Mouse (Mus musculus) forebrain, embryonic 15.5 days (tissue): ENCODE measurements at regions not wholly inside any gene's neighbourhood (a gene's known extent, or its start where the extent isn't known, plus 50 kb on each side); places are given as distances from the start of the nearest gene placed in this dataset.
"Not testable (repeated sequence)": the region's sequence is repeated elsewhere in the genome, so short reads cannot be mapped to it uniquely, and the experiment has no call there.

Source experiments
- ATAC-seq: fragments of 200-750 bp; cut with Nextera tagmentation; replicated peaks from 2 replicates; pipeline ENCODE4 v1.8.0; 2017; ENCODE audit warnings: mild to moderate bottlenecking, moderate TSS enrichment, moderate library complexity
- H3K27ac ChIP-seq: fragments of 300-500 bp; sonication (generic); replicated peaks from 2 replicates; pipeline ENCODE4 v1.5.1; 2015; ENCODE audit warnings: mild to moderate bottlenecking, inconsistent platforms
- H3K27me3 ChIP-seq: fragments of 300-500 bp; sonication (generic); 2 replicates; pipeline ENCODE4 v1.6.1; 2015; ENCODE audit warnings: inconsistent platforms
- H3K36me3 ChIP-seq: fragments of 300-500 bp; sonication (generic); 2 replicates; pipeline ENCODE4 v1.6.1; 2015; ENCODE audit warnings: mild to moderate bottlenecking, inconsistent platforms
- H3K4me1 ChIP-seq: fragments of 300-500 bp; sonication (generic); 2 replicates; pipeline ENCODE4 v1.6.1; 2015; ENCODE audit warnings: inconsistent platforms
- H3K4me2 ChIP-seq: fragments of 300-500 bp; sonication (generic); replicated peaks from 2 replicates; pipeline ENCODE4 v1.6.1; 2015; ENCODE audit warnings: mild to moderate bottlenecking, inconsistent platforms
- H3K4me3 ChIP-seq: fragments of 300-500 bp; sonication (generic); 2 replicates; pipeline ENCODE4 v1.5.1; 2015; ENCODE audit warnings: mild to moderate bottlenecking, inconsistent platforms
- H3K9ac ChIP-seq: fragments of 300-500 bp; sonication (generic); replicated peaks from 2 replicates; pipeline ENCODE4 v1.6.1; 2015; ENCODE audit warnings: mild to moderate bottlenecking, inconsistent platforms
- H3K9me3 ChIP-seq: fragments of 300-500 bp; sonication (generic); 2 replicates; pipeline ENCODE4 v1.6.1; 2016; ENCODE audit warnings: inconsistent platforms
- WGBS: fragments of 180-500 bp; shearing (Covaris S2); methylation state at CpG from one replicate; pipeline ENCODE4 v1.1.7; 2015; ENCODE audit warnings: mixed read lengths; 5-methylcytosine and 5-hydroxymethylcytosine counted together

DNA sequence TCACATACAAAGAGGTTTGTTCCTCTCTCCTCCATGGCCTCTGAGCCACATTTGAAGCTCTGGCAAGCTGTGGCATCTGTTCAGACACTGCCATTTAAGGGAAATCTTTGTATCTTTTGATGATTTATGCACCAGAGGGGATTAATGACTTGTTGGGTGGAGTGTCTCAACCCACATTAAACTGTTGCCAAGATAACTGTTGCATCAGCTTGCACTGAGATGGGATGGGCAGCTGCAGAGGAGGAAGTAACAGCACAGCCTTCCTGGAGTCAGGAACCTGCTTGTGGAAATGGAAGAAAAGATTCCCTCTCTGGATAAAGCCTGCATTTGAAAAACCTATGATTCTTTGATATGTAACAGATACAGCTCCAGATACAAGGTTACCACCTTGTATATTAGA is 119.1 kb downstream of the Olfr721-ps1 start:
- H3K4me2 ChIP-seq = no peak overlapping the region
- H3K27me3 ChIP-seq = no peaks in the 10 kb centered on the region
- H3K27ac ChIP-seq = no peak overlapping the region
- H3K4me3 ChIP-seq = no peak overlapping the region
- H3K9ac ChIP-seq = no peak overlapping the region
- H3K4me1 ChIP-seq = no peaks in the 10 kb centered on the region
- H3K9me3 ChIP-seq = no peaks in the 10 kb centered on the region
- no peaks in the 10 kb centered on the region for H3K36me3 ChIP-seq
- ATAC-seq = no peak

DNA sequence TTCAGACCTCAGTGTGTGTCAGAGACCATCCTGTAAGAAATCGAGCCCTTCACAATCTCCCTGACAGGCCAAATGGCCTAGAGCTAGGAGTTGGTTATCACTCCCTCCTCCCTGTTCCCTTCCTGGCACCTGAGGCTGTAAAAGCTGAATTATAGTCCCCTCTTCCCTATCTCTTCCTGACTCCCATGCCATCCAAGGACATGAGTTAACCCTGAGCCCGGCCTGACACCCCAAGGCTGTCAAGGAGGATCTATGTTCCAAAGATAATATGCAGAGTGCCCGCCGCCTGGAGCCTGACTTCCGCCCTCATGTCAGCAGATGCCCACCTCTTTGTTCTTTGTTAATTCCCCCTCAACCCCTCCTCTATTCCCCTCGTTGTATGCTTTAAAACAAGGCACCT is 120.2 kb downstream of the Olfr721-ps1 start:
- WGBS = 76% methylated on average over 6 of the region's 6 CpGs
- H3K27ac ChIP-seq, ATAC-seq, H3K4me3 ChIP-seq, H3K9ac ChIP-seq, H3K27me3 ChIP-seq, H3K9me3 ChIP-seq, H3K36me3 ChIP-seq, H3K4me2 ChIP-seq, H3K4me1 ChIP-seq: not testable (repeated sequence)

DNA sequence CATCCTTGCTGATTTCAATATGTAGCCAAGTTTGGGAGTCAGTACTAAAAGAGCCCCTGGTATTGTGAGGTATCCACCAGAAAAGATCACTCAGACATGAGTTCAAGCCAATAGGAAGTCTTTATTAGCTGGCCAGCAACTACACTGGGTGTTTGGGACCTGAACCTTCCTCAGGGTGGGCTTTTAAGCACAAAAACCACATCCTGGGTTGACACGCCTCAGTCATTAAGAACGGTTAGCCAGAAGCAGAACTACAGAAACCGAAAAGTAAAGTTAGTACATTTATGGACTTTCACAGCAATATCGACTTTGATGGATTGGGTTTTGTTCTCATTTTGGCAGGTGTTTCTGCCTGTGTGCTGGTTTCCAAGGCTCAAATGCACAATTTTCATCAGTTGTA is 124.1 kb downstream of the Olfr721-ps1 start:
- WGBS = 97% methylated on average over 4 of the region's 4 CpGs
- Histone ChIP-seq H3K9me3 (no peaks in the 10 kb centered on the region), H3K27me3 (no peaks in the 10 kb centered on the region), H3K4me3 (no peak overlapping the region), H3K4me2 (no peak overlapping the region), H3K27ac (no peak overlapping the region), H3K4me1 (no peaks in the 10 kb centered on the region), H3K9ac (no peak overlapping the region), H3K36me3 (no peaks in the 10 kb centered on the region)
- ATAC-seq = no peak

DNA sequence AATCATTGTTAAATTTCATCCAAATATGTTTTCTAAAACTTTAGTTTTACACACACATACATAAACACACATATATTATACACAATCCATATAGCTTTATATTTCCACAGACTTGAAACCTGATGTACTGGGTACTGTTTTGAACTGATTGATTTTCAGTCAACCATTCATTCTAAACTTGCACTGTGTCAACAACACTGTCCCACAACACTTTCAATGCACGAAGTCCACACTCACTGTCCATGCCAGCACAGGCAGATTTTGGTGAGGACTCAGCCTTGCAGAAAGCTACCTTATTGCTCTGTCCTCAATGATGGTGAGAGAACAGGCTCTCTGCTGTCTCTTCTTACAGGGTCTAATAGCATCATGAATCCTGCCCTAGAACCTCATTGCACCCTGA is 127.3 kb downstream of the Olfr721-ps1 start:
- Histone ChIP-seq H3K4me1 (no peaks in the 10 kb centered on the region), H3K36me3 (no peaks in the 10 kb centered on the region), H3K9me3 (no peaks in the 10 kb centered on the region), H3K27me3 (no peaks in the 10 kb centered on the region), H3K4me3 (no peak overlapping the region), H3K27ac (no peak overlapping the region), H3K9ac (no peak overlapping the region), H3K4me2 (no peak overlapping the region)
- ATAC-seq = no peak
- 81% methylated on average over 1 of the region's 1 CpGs for WGBS

DNA sequence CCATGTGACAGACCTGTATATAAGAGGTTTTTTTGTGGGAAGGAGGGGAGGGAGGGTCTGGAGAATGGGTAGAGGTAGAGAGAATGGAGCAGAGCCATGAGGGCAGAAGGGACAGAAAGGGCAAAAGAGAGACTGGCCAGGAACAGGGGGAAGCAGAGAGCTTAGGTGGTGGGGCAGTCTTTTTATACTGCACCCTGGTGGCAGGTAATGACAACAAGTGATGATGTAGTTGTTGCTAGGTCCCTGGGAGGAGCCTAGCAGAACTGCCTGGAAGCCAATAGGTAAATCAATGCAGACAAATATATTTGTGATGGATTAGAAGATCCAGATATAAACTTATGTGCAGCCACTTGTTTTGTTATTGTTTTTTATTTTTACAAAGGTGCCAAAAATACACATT is 140.1 kb downstream of the Olfr721-ps1 start:
- Histone ChIP-seq H3K27ac (no peak overlapping the region), H3K27me3 (no peaks in the 10 kb centered on the region), H3K36me3 (no peaks in the 10 kb centered on the region), H3K9ac (no peak overlapping the region), H3K9me3 (no peaks in the 10 kb centered on the region), H3K4me3 (no peak overlapping the region), H3K4me1 (no peaks in the 10 kb centered on the region), H3K4me2 (no peak overlapping the region)
- no peak for ATAC-seq

DNA sequence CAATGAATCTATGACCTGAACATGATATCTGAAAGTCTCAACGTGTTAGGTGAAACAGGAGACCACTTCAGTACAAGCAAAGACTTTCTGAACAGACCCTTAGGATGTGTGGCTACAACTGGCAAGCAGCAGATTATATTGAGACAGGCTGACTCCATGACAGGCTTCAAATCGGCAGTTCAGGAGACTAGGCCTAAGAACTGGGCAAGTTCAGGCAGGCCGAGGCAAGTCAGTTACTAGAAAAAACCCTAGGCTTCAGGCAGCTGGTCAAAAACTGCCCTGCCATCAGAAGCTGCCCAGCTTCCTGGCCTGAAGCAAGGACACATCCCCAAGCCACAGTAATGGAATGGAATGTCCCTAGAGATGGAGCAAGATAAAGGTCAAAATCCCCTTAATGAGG is 140.6 kb downstream of the Olfr721-ps1 start:
- Histone ChIP-seq H3K36me3 (no peaks in the 10 kb centered on the region), H3K9me3 (no peaks in the 10 kb centered on the region), H3K4me2 (no peak overlapping the region), H3K27me3 (no peaks in the 10 kb centered on the region), H3K27ac (no peak overlapping the region), H3K9ac (no peak overlapping the region), H3K4me1 (no peaks in the 10 kb centered on the region), H3K4me3 (no peak overlapping the region)
- no peak for ATAC-seq
- 81% methylated on average over 3 of the region's 3 CpGs for WGBS

DNA sequence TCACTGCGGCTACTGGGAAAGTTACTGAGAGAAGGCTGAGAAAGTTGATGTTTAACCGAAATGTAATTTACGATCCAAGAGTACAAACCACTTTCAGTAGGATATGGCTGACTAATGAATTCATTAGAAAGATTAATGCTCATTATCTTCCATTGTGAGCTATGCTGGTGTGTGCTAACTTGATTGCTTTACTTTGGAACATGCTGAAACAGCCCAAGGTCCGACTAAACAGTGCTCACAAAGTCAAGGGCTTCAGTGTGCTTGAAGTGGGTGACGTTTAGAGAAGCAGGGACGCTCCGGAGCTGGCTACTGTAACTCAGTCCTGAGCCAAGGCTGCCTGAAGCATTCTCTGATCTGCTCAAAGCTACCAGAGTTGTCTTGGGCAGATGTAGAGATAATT is 143.1 kb downstream of the Olfr721-ps1 start:
- no peak for ATAC-seq
- Histone ChIP-seq H3K9me3 (no peaks in the 10 kb centered on the region), H3K27ac (no peak overlapping the region), H3K27me3 (no peaks in the 10 kb centered on the region), H3K9ac (no peak overlapping the region), H3K4me1 (no peaks in the 10 kb centered on the region), H3K4me3 (no peak overlapping the region), H3K4me2 (no peak overlapping the region), H3K36me3 (no peaks in the 10 kb centered on the region)
- 74% methylated on average over 7 of the region's 7 CpGs for WGBS

DNA sequence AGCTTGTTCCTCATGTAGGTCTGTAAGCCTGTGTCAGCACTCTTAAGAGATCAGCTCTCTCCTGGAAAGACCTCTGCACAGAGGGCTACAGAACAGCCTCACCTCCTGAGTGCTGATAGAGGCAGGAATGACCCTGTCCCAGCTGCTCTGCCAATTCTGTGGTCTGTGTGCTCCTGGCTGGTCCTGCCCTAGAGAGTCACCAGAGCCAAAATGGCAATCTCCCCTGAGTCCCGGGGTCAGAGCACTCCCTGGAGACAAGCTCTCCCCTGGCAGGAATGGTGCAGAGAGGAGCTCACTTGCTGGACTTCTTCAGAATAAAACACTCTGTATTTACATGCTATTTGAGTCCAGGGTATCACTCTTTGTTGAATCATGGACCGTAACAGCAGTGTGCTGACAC is 149.9 kb upstream of the Slc4a7 start:
- Histone ChIP-seq H3K27ac (no peak overlapping the region), H3K4me1 (no peaks in the 10 kb centered on the region), H3K9me3 (no peaks in the 10 kb centered on the region), H3K4me3 (no peak overlapping the region), H3K4me2 (no peak overlapping the region), H3K36me3 (no peaks in the 10 kb centered on the region), H3K27me3 (no peaks in the 10 kb centered on the region), H3K9ac (no peak overlapping the region)
- WGBS = 75% methylated on average over 2 of the region's 2 CpGs
- no peak for ATAC-seq

DNA sequence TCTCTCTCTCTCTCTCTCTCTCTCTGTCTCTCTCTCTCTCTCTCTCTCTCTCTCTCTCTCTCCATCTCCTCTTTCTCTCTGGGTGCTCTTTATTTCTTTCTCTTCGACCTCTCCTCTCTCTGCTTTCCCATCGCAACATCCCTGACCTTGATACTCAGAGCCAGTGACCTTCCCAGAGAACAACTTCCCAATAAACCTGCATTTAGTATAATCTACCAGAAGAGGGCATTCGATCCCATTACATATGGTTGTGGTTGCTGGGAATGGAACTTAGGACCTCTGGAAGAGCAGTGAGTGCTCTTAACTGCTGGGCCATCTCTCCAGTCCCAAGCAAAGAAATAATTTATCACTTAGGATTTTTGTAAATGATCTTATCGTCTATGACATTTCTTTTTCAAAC is 127.2 kb upstream of the Slc4a7 start:
- H3K9me3 ChIP-seq = no peaks in the 10 kb centered on the region
- H3K4me1 ChIP-seq = no peaks in the 10 kb centered on the region
- H3K4me3 ChIP-seq = no peak overlapping the region
- H3K36me3 ChIP-seq = no peaks in the 10 kb centered on the region
- no peaks in the 10 kb centered on the region for H3K27me3 ChIP-seq
- no peak overlapping the region for H3K4me2 ChIP-seq
- H3K27ac ChIP-seq = no peak overlapping the region
- no peak for ATAC-seq
- 73% methylated on average over 4 of the region's 4 CpGs for WGBS
- H3K9ac ChIP-seq = no peak overlapping the region

DNA sequence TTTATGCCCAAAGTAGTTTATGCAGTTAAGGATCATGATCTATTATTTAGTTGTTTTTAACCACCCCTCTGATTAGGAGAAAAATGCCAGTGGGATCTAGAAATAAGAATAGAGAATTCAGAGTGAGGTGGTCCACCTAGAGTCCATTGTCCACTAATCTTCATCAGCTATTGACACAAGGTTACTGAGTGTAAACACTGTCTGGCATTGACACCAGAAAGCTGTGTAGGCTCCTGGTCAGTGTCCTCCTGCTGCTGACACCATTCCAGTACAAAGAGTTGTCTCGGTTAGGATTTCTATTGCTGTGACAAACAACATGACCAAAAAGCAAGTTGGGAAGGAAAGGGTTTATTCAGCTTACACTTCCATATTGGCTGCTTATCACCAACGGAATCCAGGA is 110.1 kb upstream of the Slc4a7 start:
- H3K27ac ChIP-seq = no peak overlapping the region
- no peaks in the 10 kb centered on the region for H3K27me3 ChIP-seq
- 78% methylated on average over 2 of the region's 2 CpGs for WGBS
- no peak for ATAC-seq
- H3K9ac ChIP-seq = no peak overlapping the region
- no peak overlapping the region for H3K4me2 ChIP-seq
- H3K4me3 ChIP-seq = no peak overlapping the region
- no peaks in the 10 kb centered on the region for H3K4me1 ChIP-seq
- H3K9me3 ChIP-seq = no peaks in the 10 kb centered on the region
- no peaks in the 10 kb centered on the region for H3K36me3 ChIP-seq

DNA sequence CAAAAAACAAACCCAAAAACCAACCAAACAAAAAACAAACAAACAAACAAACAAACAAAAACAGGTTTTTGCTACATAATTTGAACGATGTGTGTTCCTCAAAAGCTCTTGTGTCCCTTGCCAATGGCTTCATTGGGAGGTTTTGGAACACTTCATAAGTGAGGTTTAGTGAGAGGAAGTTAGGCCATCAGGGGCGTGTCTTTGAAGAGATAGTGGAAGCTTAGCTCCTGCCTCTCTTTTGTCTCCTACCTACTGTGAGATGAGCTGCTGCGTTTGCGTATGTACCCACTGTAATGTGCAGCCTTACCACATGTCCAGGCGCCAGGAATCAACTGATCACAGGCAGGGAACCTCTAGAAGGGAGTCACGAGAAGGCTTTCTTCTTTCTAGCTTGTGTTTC is 107.3 kb upstream of the Slc4a7 start:
- no peaks in the 10 kb centered on the region for H3K9me3 ChIP-seq
- no peaks in the 10 kb centered on the region for H3K27me3 ChIP-seq
- ATAC-seq = no peak
- no peak overlapping the region for H3K27ac ChIP-seq
- H3K9ac ChIP-seq = no peak overlapping the region
- H3K4me3 ChIP-seq = no peak overlapping the region
- no peaks in the 10 kb centered on the region for H3K4me1 ChIP-seq
- no peaks in the 10 kb centered on the region for H3K36me3 ChIP-seq
- WGBS = 92% methylated on average over 6 of the region's 6 CpGs
- no peak overlapping the region for H3K4me2 ChIP-seq

DNA sequence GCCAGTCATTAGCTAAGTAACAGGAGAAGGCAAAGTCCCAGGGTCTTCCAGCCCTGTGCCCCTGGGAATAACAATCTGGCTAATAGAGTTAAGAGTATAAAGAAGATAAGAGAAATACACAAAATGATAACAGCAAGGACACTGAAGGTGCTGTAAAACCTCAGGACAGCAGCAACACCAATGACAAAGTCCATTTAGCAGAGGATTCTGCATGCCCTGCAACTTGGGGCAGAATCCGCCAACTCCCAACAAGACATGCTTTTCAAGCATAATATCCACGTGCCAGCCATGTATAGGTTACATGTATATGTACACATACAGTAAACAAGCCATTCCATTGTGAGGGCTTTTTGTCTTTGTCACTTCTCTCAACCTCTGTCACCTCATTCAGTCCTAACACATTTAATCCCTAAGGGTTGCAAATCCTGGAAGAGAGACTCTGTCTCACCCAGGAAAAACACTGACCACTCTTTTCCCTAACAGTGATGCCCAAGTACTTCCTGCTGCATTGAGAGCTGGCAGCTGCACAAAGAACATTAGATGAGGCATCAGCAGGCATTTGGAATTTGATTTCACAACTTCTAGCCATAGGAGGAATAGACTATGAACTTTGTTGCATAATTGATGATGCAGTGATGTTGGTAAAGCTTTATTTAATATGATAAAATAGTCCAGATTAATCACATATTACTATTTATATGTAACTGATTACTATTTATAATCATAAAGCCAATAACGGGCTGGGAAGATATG is 105.8 kb upstream of the Slc4a7 start:
- Histone ChIP-seq H3K4me1 (no peaks in the 10 kb centered on the region), H3K27me3 (no peaks in the 10 kb centered on the region), H3K4me3 (no peak overlapping the region), H3K4me2 (no peak overlapping the region), H3K9me3 (no peaks in the 10 kb centered on the region), H3K27ac (no peak overlapping the region), H3K9ac (no peak overlapping the region), H3K36me3 (no peaks in the 10 kb centered on the region)
- WGBS = 92% methylated on average over 3 of the region's 3 CpGs
- no peak for ATAC-seq

DNA sequence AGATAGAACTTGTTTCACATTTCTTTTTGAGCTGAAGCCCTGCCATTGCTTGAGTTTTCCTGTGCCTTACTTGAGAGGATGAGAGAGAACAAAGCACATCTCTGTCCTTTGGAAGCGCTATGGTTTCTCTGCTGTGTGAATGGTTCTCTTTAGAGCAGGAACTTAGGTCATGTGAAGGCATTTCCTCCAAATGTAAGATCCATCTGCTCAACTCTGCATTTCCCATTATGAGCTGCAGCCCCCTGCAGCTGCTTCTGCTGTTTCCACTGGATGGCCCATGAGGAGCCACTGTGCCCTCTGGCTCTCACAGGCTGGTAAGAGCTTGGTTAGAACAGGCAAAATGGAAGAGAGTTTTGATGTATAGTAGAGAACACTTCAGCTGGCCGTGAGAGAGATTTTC is 102.5 kb upstream of the Slc4a7 start:
- Histone ChIP-seq H3K4me3 (no peak overlapping the region), H3K36me3 (no peaks in the 10 kb centered on the region), H3K4me1 (no peaks in the 10 kb centered on the region), H3K27me3 (no peaks in the 10 kb centered on the region), H3K9ac (no peak overlapping the region), H3K27ac (no peak overlapping the region), H3K4me2 (no peak overlapping the region), H3K9me3 (no peaks in the 10 kb centered on the region)
- WGBS = 79% methylated on average over 2 of the region's 2 CpGs
- ATAC-seq = no peak
